Mouse (Mus musculus) megakaryocyte, embryonic 14.5 days (primary cell): Measurements from ENCODE around the gene Avpi1.

Experiments used
- FLI1 ChIP-seq: IDR thresholded peaks from 2 replicates; pipeline ENCODE4 v1.6.1; 2012; ENCODE audit warnings: low read length, inconsistent platforms, mixed read lengths
- GATA1 ChIP-seq: IDR thresholded peaks from 3 replicates; pipeline ENCODE4 v1.6.1; 2012; ENCODE audit warnings: mixed read lengths, low read length, inconsistent platforms, borderline replicate concordance

DNA sequence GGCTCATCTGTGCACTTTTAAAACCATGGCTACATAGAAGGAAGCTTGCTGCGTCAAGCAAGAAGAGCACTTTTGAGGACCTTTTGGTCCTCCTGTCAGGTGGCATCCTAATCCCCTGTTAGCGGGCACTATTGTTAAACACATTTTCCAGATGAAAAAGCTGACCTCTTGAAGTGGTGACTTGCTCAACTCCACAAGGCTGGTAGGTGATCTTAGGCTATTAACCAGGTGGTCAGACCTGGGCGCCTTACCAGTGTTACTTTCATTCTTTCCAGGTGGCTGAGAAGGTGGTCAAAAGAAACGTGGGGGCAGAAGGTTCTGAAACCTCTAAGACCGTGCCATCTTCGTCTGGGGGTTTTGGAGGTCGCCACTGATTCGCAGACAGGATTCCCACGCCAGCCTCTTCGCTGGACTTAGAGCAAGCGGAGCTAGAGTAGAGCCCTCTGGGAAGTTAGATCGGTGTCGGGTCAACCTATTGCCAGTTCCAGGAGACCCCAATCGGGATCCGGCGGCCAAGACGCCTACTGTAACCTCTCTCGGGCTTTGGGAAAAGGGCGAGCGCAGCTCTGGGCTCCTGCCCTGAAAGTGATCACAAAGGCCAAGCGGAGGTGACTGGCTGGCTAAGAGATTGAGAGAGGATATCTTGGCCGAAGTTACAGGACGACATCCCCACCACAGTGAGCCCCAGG is 663 bp downstream of the Avpi1 start:
- TF ChIP-seq GATA1: no peak
- no peak for TF ChIP-seq FLI1
